Mouse (Mus musculus) lung, embryonic 15.5 days (tissue): Measurements from ENCODE around the gene Nme3. TPM values are rescaled to one million over a fixed set of nuclear protein-coding genes. Genes with fewer than 3 reads are reported as not detected.
A peak's percentile ranks its signal among the peaks of the same experiment; 100 is the strongest.

ENCODE experiments used
- ATAC-seq: fragments of 200-750 bp; cut with Nextera tagmentation; 2 replicates; pipeline ENCODE4 v1.8.0; 2017; ENCODE audit warnings: moderate number of reproducible peaks, borderline replicate concordance; ENCODE audit not compliant: low FRiP score, low TSS enrichment; ENCODE audit errors: extremely low read depth
- H3K27ac ChIP-seq: fragments of 300-500 bp; sonication (generic); 2 replicates; pipeline ENCODE4 v1.5.1; 2015; ENCODE audit warnings: moderate library complexity, mild to moderate bottlenecking, inconsistent platforms
- H3K27me3 ChIP-seq: fragments of 300-500 bp; sonication (generic); 2 replicates; pipeline ENCODE4 v1.6.1; 2015; ENCODE audit warnings: inconsistent platforms
- H3K36me3 ChIP-seq: fragments of 300-500 bp; sonication (generic); 2 replicates; pipeline ENCODE4 v1.6.1; 2015; ENCODE audit warnings: inconsistent platforms
- H3K4me1 ChIP-seq: fragments of 300-500 bp; sonication (generic); 2 replicates; pipeline ENCODE4 v1.6.1; 2015; ENCODE audit warnings: inconsistent platforms
- H3K4me2 ChIP-seq: fragments of 300-500 bp; sonication (generic); 2 replicates; pipeline ENCODE4 v1.6.1; 2015; ENCODE audit warnings: inconsistent platforms, mild to moderate bottlenecking, moderate library complexity
- H3K4me3 ChIP-seq: fragments of 300-500 bp; sonication (generic); 2 replicates; pipeline ENCODE4 v1.5.1; 2015; ENCODE audit warnings: mild to moderate bottlenecking, inconsistent platforms
- H3K9ac ChIP-seq: fragments of 300-500 bp; sonication (generic); 2 replicates; pipeline ENCODE4 v1.6.1; 2015; ENCODE audit warnings: inconsistent platforms
- H3K9me3 ChIP-seq: fragments of 300-500 bp; sonication (generic); 2 replicates; pipeline ENCODE4 v1.6.1; 2016; ENCODE audit warnings: inconsistent platforms
- whole genome bisulfite sequencing: fragments of 180-500 bp; shearing (Covaris S2); methylation state at CpG from one replicate; pipeline ENCODE4 v1.1.7; 2015; 5-methylcytosine and 5-hydroxymethylcytosine counted together
- polyA plus RNA-seq: library from polyadenylated mRNA; unstranded; fragments of >200 nt; fragmentation: Nextera tagmentation; extraction: Ambion mirVana; gene quantifications from 2 replicates; pipeline ENCODE4 v1.2.1, GENCODE M21; 2015

The Nme3 gene
- polyA plus RNA-seq: 67.1 and 78.5 TPM in 2 replicates

DNA sequence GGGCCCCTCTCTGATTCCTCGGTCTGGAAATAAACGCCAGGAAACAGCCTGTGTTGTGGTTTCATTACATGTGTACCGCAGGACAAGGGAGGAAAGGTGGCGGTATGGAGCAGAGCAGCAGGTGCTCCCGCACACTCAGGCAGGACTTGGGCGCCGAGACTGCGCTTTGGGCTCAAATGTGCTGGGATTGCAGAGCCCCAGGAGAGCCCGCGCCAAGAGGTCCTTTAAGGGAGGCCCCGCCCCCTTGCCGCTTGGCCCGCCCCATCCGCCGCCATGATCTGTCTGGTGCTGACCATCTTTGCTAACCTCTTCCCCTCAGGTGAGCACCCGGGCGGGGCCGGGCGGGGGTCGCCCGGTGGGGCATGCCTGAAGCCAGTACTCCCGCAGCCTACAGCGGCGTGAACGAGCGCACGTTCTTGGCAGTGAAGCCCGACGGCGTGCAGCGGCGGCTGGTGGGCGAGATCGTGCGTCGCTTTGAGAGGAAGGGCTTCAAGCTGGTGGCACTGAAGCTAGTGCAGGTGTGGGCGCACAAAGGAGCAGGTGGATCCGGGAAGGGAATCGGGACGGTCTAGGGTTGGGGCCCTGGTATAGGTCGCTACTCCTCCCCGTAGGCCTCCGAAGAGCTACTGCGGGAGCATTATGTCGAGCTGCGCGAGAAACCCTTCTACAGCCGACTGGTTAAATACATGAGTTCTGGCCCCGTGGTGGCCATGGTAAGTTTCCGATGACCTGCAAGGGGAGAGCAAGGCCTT, at the start of gene Nme3:
Gene Nme3 (plus strand): TSS at position 260 of the 752 bp plus-strand sequence.
- peak within 1 kb of the TSS; percentile 93 for H3K4me2 ChIP-seq
- peak within 1 kb of the TSS; percentile 95 for H3K4me3 ChIP-seq
- ATAC-seq: peak; percentile 79
- H3K27me3 ChIP-seq: no peaks in the 10 kb centered on the region
- peak within 1 kb of the TSS; percentile 86 for H3K9ac ChIP-seq
- 2% methylated on average over 50 of the region's 50 CpGs for WGBS
- H3K27ac ChIP-seq: peak within 1 kb of the TSS; percentile 80
- peaks cover 62% of the 10 kb centered on the region for H3K36me3 ChIP-seq
- H3K9me3 ChIP-seq: no peaks in the 10 kb centered on the region
- peaks cover 33% of the 10 kb centered on the region for H3K4me1 ChIP-seq

DNA sequence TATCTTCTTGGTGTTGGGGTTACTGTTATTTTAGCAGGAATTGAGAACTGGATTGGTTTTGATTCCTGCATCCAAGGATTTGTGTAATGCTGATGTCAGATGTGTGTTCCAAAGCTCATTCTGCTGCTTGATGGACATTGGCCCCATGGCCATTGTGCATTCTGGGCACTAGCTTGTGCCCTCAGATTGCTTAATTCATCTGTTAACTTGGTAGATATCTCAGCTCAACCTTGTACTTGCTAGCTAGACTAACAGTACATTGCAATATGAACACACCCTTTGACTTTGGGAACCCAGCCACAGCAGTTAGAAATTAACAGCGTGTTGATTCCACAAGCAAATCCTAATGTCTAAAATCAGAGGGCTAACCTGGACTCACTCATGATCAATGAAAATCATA, 48.9 kb upstream of the Nme3 start:
- peaks cover 9% of the 10 kb centered on the region; the same call in 1 of the 2 replicates for H3K27me3 ChIP-seq
- no peak overlapping the region for H3K9ac ChIP-seq
- H3K4me2 ChIP-seq: no peak overlapping the region
- H3K4me3 ChIP-seq: no peak overlapping the region
- H3K36me3 ChIP-seq: no peaks in the 10 kb centered on the region
- no peaks in the 10 kb centered on the region for H3K9me3 ChIP-seq
- WGBS: 96% methylated on average over 1 of the region's 1 CpGs
- peaks cover 11% of the 10 kb centered on the region for H3K4me1 ChIP-seq
- H3K27ac ChIP-seq: no peak overlapping the region
- no peak for ATAC-seq

DNA sequence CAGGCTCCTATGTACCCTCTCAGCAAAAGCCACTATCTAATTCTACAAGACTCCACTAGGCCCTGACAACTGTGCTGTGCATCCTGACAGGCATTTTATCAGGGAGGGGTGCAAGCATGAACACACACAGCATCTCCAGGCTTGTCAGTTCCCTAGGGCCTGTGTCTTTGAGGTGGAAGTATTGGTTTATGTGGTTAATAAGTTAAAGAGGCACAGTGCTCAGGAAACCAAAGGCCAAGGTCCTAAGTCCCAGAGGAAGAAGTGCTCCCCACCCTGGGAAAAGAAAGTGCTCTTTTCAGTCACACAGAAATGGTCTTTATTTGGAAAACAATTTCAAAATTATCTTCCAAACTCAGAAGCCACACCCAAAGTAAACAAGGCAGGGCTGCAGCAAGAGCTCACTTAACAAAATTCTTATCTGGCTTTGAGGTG, 47.7 kb upstream of the Nme3 start:
- ATAC-seq: no peak
- no peak overlapping the region; the same call in 1 of the 2 replicates for H3K9ac ChIP-seq

DNA sequence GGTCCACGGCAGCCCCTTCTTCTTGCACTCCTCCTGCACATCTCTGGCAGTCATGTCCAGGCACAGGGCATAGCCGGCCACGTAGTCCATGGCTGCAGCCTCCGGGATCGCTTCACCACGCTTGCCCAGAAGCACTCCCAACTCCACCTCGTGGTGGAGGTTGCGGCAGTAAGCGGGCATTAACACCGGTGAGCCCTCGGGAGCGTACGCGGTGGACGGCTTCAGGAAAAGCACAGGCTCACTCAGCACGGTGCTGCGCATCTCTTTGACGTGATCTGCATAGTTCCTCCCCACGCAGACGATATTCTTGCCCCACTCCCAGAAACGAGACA, 46.6 kb upstream of the Nme3 start:
- peak overlapping the region; percentile 75 for H3K4me3 ChIP-seq
- peak overlapping the region; percentile 74 for H3K9ac ChIP-seq
- ATAC-seq: peak; percentile 56
- peaks cover 11% of the 10 kb centered on the region for H3K4me1 ChIP-seq
- H3K9me3 ChIP-seq: no peaks in the 10 kb centered on the region
- peak overlapping the region; percentile 82 for H3K4me2 ChIP-seq
- 0% methylated on average over 21 of the region's 21 CpGs for WGBS
- H3K27ac ChIP-seq: peak overlapping the region; percentile 93
- H3K27me3 ChIP-seq: peaks cover 9% of the 10 kb centered on the region; the same call in 1 of the 2 replicates
- 0 out of 2 replicates have a peak, but pooled peaks cover 3% of the 10 kb centered on the region for H3K36me3 ChIP-seq

More for the DNA sequence above, 47.7 kb upstream of the Nme3 start:
- Histone ChIP-seq H3K4me1 (peaks cover 11% of the 10 kb centered on the region), H3K27me3 (peaks cover 9% of the 10 kb centered on the region; the same call in 1 of the 2 replicates), H3K36me3 (0 out of 2 replicates have a peak, but pooled peaks cover 2% of the 10 kb centered on the region), H3K4me2 (peak overlapping the region; percentile 82), H3K4me3 (peak overlapping the region; percentile 75; the same call in 1 of the 2 replicates), H3K27ac (no peak overlapping the region), H3K9me3 (no peaks in the 10 kb centered on the region)

DNA sequence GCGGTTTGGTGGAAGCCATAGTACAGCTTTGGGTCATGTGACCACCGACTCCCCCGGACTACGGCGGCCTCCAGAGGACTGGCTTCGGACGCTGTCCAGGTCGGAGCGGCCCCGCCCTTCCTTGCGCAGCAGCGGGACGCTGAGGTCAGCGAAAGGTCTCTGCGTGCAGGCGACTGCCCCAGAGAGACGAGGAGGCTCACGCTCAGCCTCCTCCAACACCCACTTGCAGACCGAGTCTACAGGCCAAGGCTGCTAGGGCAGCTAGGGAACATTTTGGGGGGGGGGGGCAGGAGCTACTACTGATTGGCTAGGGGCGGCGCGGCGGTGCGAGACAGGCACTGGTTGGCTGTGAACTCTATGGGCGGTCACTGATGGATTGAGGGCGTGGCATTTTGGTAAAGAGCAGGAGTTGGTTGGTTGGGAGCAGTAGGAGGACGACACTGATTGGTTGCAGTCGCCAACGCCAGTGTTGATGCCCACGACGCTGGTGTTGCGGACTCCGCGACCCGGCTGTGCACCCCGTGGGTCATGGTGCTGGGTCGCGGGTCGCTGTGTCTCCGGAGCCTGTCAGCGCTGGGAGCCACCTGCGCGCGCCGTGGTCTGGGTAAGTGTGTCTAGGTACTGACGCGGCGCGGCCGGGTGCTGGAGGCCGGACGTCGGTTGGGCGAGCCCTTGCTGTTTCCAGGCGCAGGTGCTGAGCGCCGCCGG, 46.1 kb upstream of the Nme3 start, which contains the start of gene Fahd1:
Gene Fahd1 (minus strand): TSS at position 300 of the 708 bp plus-strand sequence.
- ATAC-seq: peak; percentile 99
- Histone ChIP-seq H3K27ac (peak within 1 kb of the TSS; percentile 93), H3K4me1 (peaks cover 11% of the 10 kb centered on the region), H3K9me3 (no peaks in the 10 kb centered on the region), H3K4me3 (peak within 1 kb of the TSS; percentile 75), H3K4me2 (peak within 1 kb of the TSS; percentile 82), H3K27me3 (peaks cover 9% of the 10 kb centered on the region; the same call in 1 of the 2 replicates), H3K36me3 (0 out of 2 replicates have a peak, but pooled peaks cover 3% of the 10 kb centered on the region), H3K9ac (peak within 1 kb of the TSS; percentile 74)
- WGBS: 0% methylated on average over 58 of the region's 58 CpGs

DNA sequence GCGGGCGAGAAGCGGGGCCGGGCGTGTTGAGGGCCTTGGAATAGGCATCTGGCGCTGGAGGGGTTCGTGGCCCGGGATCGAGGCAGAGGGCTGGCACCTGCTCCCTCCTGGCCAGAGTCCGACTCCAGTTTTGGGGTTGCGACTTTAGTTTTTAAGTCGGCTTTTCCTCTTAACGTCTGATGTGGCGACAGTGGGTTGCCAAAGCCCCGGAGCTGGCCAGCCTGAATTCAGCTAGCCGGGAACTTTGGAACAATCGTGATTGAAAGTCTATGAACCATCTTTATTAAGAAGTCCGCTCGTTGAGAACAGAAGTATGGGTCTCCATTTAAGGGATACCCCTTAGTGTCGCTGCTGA, 45.5 kb upstream of the Nme3 start:
- Histone ChIP-seq H3K9me3 (no peaks in the 10 kb centered on the region), H3K27ac (0 out of 2 replicates have a peak overlapping the region, but pooled peaks have one; percentile 16), H3K4me1 (peaks cover 11% of the 10 kb centered on the region), H3K9ac (peak overlapping the region; percentile 41), H3K4me2 (peak overlapping the region; percentile 82), H3K36me3 (0 out of 2 replicates have a peak, but pooled peaks cover 3% of the 10 kb centered on the region), H3K27me3 (peaks cover 9% of the 10 kb centered on the region; the same call in 1 of the 2 replicates), H3K4me3 (peak overlapping the region; percentile 75)
- WGBS: 2% methylated on average over 20 of the region's 20 CpGs
- no peak for ATAC-seq

DNA sequence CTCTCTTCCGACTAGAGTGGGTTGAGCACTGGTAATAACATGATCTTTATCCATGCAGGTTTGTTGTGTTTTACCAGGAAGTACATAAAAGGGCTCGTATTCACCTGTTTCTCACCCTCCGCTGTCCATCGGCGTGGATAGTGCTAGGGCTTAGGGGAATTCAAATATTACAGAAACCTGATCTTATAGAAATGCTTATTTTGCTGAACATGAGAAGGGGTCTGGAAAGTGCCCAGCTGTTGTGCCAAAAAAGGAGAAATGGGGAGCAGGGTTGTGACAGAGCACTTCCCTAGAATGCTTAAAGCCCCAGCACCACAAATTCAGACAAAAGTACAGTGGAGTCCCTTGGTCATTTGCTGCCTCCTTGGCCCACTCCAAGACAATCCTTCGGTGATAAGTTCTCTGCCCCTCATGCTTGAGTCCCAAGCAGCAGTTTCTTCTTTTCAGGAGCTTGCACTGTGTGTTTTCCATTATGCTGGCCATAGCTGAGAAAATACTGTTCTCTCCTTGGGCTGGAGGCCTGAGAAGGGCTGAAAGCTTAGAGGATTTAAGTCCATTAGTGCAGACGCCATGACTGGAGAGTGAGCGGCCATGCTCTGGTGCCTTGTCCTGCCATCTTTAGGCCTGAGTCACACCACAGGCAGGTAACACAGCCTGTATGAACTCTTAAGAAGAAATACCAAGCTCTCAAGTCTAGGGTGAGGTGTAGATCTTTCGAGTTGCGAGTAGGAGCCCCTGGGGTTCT, 44.7 kb upstream of the Nme3 start:
- whole genome bisulfite sequencing: 75% methylated on average over 10 of the region's 10 CpGs
- Histone ChIP-seq H3K27ac (no peak overlapping the region), H3K4me2 (peak overlapping the region; percentile 82), H3K9ac (no peak overlapping the region), H3K27me3 (peaks cover 9% of the 10 kb centered on the region; the same call in 1 of the 2 replicates), H3K4me1 (peaks cover 11% of the 10 kb centered on the region), H3K36me3 (0 out of 2 replicates have a peak, but pooled peaks cover 3% of the 10 kb centered on the region), H3K9me3 (no peaks in the 10 kb centered on the region), H3K4me3 (peak overlapping the region; percentile 75)
- no peak for ATAC-seq

DNA sequence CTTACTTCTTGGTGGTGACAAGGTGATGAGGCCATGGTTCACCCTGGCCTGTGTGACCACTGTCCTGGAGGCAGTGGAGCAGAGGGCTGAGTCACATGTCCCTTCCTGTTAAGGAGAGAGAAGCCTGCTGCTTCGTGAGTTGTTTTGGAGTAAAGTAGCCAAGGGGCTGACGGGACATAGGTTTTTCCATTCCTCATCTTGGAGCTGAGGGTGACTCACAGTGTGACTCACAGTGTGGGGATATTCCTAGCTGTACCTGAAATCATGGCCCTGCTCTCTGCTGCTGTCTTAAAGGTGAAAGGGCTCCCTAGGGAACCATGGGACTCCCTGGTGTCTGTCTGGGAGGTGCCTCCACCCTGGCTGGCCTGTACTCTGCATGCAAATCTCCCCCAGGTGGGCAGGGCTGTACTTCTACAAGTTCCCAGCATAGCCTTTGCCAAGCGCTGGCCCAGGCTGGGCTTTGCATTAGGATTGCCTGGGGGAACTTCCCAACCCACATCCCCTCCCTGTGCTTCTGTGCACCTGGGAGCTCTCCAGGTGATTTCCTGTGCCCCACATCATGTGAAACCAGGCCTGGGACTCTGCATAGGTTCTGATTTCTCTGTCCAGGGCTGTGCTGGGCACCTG, 40.3 kb upstream of the Nme3 start:
- ATAC-seq: no peak
- WGBS: 74% methylated on average over 3 of the region's 3 CpGs
- Histone ChIP-seq H3K4me2 (no peak overlapping the region), H3K27me3 (peaks cover 9% of the 10 kb centered on the region; the same call in 1 of the 2 replicates), H3K4me3 (no peak overlapping the region), H3K9me3 (no peaks in the 10 kb centered on the region), H3K36me3 (0 out of 2 replicates have a peak, but pooled peaks cover 3% of the 10 kb centered on the region), H3K27ac (no peak overlapping the region), H3K9ac (no peak overlapping the region), H3K4me1 (peaks cover 4% of the 10 kb centered on the region)

DNA sequence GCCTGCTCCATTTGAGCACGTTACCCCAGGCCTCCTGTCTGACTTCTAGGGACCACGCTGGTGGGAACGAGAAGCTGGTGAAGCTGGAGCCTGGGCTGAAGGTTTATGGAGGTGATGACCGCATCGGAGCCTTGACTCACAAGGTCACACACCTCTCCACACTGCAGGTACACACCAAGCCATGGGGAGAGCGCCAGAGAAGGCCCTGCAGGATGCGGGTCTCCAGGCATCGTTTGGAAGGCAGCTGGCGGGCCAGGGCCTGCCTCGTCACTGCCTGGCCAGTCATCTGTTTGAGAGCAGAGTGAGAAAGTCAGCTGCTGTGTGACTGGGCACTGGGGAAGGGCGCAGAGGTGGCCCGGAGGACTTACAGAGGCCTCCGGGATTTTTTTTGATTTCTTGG, 39.7 kb upstream of the Nme3 start:
- H3K27ac ChIP-seq: no peak overlapping the region
- H3K36me3 ChIP-seq: peaks cover 7% of the 10 kb centered on the region; the same call in 1 of the 2 replicates
- H3K4me2 ChIP-seq: no peak overlapping the region
- no peak overlapping the region for H3K4me3 ChIP-seq
- H3K27me3 ChIP-seq: peaks cover 2% of the 10 kb centered on the region; the same call in 1 of the 2 replicates
- ATAC-seq: no peak
- no peaks in the 10 kb centered on the region for H3K4me1 ChIP-seq
- H3K9me3 ChIP-seq: no peaks in the 10 kb centered on the region
- H3K9ac ChIP-seq: no peak overlapping the region
- WGBS: 88% methylated on average over 13 of the region's 13 CpGs

DNA sequence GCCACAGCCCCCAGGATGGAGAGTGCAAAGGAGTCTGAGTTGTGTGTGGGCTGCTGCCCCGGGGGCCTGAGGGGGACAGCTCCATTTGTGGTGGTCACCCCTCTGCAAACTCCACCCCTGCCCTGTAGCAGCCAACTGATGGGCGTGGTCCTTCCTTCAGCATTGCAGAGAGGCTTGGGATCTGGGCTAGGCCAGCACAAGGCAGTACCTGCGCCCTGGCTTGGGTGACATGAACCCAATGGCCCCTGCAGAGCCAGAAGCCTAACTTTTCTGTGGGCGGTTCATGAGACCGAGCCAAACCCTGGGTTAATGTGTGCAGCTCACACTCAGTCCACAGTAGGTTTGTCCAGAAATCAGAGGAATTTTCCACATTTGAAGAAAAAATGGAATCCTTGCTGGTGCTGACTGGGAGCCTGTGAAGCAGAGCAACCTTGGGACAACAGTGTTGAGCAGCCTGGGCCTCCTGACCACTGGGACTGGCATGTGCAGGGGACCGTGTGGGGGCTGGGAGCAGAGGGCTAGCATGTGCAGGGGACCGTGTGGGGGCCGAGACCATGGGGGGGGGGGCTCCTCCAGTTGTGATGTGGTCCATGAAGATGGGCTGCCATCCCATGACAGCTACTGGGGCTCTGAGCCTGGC, 38.3 kb upstream of the Nme3 start:
- Histone ChIP-seq H3K9me3 (no peaks in the 10 kb centered on the region), H3K27ac (no peak overlapping the region), H3K4me3 (no peak overlapping the region), H3K4me2 (no peak overlapping the region), H3K4me1 (no peaks in the 10 kb centered on the region), H3K36me3 (peaks cover 10% of the 10 kb centered on the region; the same call in 1 of the 2 replicates), H3K27me3 (no peaks in the 10 kb centered on the region), H3K9ac (no peak overlapping the region)
- no peak for ATAC-seq
- WGBS: 72% methylated on average over 8 of the region's 8 CpGs
